Mouse (Mus musculus): ENCODE measurements around the gene Csrnp3. TPM values are rescaled to one million over a fixed set of nuclear protein-coding genes. Genes with fewer than 3 reads are reported as not detected.

Gene Csrnp3
- total RNA-seq, 2 experiments from 2014 or later = 72.7 to 82.4 TPM

DNA sequence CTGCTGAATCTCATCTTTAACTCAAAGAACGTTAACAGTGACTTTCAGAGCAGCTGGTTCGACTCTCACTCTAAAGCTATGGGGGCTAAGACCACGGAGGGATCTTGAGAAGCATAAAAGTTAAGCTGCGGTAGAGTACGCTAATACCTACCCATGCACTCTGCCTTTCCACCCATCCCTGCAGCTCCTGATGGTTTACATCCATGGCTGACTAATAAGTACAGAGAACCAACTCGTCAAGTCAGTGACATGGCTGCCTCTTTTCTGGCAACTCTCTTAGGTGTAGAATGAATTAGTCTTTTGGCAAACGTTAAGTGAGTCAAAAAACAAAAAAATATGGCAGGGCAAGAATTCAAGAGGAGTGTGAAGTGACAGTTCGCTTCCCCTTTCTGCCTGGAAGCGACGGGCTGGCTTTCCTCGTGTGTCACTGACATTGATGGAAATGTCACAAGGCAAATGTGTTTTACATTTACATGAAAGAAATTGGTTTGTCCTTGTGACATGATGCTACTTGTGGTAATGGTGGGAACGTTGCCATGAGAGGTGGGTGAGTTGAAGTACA lies 19.3 kb downstream of the Csrnp3 start:
- no peak for DNase-seq (ENCODE audit: extremely low spot score in 1 of 2, low spot score in 1 of 2)

DNA sequence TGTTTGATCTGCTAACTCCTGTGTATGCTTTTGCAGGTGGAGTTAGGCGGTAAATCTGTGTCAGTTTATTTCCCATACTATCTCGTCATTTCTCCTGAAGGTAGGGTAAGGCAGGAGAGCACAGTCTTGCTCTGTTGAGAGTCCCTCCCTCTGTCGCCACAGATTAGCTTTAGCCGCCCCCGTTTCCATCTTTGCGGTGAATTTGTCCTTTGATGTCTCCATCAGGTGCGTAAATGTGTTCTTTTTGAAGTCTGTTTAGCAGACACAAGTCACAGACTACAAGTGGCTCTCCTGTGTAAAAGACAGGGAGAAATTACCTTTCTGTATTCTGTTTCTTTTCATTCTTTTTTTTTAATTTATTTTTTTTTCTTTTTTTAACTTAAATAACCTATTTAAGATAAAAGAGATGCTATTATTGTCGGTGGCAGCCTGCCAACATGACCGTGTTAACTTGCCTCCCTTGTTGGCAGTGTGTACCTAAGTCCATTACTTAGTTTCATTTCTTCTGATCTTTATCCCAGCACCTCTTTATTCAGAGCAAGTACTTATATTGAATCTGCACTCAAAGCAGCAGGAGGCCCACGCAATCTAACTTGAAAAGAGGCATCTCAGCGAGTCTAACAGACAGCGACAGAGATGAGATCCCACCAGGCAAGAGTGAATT lies 25.5 kb downstream of the Csrnp3 start:
- no peak for DNase-seq (ENCODE audit: extremely low spot score in 1 of 2, low spot score in 1 of 2)

DNA sequence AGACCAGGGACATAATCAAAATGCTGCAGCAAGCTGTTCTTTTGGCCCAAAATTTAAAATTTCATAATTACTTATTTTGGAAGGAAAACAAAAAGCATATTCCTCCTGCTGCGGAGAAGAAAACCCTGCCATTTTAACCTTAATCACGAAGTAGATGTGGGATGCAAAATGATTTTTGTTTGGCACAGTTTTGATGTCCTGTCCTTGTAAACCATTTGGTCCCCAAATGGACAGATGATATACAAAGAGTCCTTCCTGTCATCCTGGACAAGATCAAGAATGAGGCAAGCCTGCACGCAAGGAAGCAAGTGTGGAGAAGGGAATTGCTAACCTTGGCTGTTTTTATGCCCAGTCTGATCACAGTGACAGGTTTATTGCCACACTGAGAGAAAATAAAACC lies 46.0 kb downstream of the Csrnp3 start:
- no peak for DNase-seq (ENCODE audit: extremely low spot score in 1 of 2, low spot score in 1 of 2)

DNA sequence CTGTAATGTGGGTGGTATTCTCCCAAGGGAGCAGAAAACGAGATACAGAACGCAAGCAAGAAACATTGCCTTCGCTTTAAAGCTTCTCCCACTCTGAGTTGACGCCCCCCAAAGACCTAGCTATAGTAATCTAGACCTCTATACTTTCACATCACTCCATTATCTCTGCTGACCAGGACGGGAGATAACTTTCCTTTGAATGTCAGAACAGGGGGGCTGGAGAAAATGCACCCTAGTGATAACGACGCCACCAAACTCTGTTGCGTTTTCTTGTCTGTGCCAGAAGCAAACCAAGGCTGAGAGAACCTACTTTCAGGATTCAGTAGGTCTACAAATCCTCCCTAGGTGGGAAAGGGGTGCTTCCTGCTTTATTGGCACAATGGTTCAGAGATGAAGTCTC lies 47.7 kb downstream of the Csrnp3 start:
- DNase-seq (ENCODE audit: extremely low spot score in 1 of 2, low spot score in 1 of 2) = no peak

DNA sequence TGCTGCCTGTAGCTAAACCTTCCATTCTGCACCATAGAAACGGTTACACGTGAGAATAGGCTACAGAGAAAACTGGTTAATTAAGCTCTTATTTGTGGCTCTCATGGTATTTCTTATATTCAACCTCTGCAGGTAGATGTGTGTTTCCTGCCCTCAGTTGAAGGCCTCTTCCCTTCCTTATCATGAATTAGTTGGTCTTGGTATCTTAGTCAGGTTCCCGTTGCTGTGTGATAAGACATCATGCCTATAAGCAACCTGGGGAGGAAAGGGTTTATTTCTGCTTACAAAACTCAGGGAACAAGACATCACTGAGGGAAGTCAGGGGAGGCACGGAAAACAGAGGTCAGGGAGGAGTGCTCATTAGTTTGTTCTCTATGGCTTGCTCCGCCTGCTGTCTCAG lies 48.7 kb downstream of the Csrnp3 start:
- DNase-seq (ENCODE audit: extremely low spot score in 1 of 2, low spot score in 1 of 2) = no peak

DNA sequence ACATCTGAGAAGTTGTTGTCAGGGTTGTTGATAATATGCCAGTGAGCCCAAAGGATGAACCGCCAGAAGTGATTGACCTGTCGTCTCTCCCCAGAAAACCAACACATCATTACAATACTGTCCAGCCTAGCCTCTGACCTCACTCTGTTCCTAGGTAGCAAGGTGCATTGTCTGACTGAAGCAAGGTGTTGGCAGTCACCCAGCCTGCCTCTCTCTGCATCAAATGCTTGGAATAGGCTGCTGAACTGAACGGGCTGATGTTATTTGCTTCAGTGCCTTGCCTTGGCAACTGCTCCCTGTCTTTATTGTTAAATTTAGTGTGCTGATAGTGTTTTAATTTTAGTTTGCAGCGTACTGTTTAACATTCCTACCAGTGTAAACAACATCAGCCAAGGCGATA lies 51.0 kb downstream of the Csrnp3 start:
- DNase-seq (ENCODE audit: extremely low spot score in 1 of 2, low spot score in 1 of 2) = no peak

DNA sequence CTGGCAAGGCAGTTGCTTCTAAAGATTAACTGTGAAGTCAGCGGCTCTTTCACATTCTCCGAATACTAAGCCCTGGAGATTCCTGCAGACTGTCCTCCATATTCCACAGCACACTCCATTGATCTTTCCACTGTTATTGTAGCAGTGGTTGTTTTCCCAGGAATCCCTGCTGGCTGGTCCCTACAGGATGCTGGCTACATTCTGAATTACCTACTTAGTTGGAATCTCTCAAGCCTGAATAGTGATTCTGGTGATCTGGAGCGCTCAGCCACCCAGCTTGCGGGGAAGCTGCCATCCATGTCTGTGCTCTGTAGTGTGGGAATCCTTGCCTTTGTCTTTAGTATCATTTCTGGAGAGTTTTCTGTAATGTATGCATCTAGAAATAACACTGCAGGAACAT lies 51.5 kb downstream of the Csrnp3 start:
- DNase-seq (ENCODE audit: extremely low spot score in 1 of 2, low spot score in 1 of 2) = no peak

DNA sequence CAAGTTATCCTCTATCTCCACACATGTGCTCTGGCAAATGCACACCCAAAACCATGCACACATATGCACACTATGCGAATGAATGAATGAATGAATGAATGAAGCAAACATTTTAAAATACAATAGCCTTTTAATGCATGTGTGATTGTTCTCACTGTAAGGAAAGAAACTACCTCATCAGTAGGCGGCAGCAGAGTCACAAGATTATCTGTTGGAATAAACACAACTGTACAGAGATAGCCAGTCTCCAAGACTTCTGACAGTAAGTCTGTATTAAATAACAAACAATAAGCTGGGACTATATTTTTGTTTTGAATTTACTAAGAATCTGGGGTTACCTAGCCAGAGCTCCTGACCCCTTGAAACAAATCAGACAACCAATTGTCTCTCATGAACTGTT lies 53.9 kb downstream of the Csrnp3 start:
- DNase-seq (ENCODE audit: extremely low spot score in 1 of 2, low spot score in 1 of 2) = no peak

DNA sequence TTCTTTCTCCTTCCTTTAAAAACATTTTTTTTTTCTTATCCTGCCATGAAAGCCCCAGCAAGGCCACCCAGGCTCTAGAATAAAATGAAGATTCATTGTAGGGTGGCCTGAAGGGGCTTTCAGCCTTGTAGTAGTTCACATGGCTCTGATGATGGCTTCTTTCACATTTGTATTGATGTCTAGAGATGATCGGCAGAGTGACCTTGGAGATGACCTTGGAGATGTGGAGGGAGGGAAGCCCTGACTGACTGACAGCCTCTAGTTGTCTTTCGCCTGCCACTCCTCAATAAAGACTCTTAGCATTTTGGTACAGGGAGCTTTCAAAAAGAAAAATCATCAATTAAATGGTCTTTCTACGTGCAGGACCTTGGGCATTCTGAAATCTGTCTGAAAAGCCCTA lies 63.0 kb downstream of the Csrnp3 start:
- DNase-seq (ENCODE audit: extremely low spot score in 1 of 2, low spot score in 1 of 2) = no peak

DNA sequence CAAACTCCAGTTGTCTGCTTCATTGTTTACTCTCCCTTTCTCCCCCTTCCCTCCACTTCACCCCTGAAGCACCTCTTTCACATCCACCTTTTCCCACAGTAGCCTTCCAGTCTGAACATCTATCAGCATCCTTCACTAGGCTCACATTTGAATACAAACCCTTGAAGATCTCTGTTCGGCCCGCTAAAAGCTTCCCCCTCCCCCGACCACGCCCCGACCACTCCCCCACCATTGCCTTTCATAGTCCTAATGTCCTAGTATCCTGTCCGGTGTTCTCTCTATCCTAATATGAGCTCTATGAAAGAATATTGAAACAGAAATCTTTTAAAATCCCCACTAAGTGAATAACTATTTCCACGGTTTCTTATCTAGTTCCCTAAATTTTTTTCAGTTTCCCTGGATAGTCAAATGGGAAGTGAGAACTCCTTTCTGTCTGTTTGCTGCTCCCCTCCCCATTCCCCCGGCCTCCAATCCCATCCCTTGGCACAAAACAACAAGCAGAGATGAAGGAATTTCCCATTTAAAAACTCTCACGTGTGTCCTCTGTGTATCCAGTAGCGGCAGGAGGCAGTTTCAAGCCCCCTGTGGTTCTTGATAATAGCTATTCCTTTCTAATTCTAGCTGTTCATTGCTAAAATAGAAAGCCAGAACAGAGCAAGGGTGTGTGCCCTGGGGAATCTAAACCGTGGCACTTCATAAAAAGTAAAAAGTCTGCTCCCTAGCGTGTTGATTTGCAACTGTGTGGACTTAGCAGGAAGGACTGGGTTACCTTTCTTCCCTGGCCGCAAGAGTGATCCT lies 64.4 kb downstream of the Csrnp3 start:
- no peak for DNase-seq (ENCODE audit: extremely low spot score in 1 of 2, low spot score in 1 of 2)

DNA sequence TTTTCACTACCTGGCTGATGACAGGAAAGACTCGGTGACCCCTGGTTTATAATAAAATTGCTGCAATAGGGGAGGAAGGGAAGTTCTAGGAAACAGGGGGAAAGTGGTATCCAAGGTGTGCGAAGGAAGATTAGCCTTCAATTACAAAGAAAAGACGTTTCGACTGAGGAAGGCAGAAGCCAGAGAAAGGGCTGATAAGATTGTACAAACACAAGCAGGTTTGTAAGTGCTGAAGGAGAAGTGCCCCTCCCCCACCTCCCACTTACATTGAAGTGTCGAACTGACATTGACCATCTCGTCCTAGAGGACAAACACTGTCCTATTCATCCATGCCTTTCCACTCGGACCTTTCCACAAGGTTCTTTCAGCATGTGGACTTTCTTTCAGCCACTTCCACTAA lies 70.4 kb downstream of the Csrnp3 start:
- DNase-seq (ENCODE audit: extremely low spot score in 1 of 2, low spot score in 1 of 2) = no peak

DNA sequence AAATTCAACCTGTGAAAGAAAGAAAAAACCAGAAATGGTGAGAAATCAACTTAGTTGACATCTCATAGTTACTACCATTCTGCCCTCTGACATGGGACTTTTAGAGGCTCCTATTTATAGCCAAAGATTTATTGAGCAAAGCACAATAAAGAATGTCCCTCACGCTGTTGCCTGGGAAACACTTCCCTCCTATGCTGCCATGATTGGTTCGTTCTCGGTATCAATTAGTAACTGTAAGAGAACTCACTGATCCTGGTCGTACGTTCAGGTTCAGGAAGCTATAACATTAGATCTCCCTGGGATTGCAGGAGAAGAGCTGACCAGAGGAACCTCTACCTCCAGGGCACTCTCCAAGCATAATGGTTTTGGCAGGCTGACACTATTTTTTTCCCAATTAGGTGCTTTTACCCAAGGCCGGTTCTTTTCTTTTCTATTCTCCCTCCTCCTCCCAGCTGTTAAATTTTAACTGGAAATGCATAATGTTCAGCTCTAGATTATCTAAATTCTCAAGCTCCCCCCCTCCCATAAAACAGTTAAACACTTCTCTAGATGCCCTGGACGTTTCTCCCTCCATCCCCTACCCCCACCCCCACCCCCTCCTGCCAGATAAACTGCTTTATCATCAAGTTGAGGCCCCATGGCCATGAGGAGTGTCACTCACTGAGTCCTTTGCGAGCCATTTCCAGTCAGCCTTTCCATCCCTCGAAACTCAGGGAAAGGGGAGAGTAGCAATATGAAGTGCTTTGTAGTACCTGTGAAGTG lies 75.3 kb downstream of the Csrnp3 start:
- DNase-seq (ENCODE audit: extremely low spot score in 1 of 2, low spot score in 1 of 2) = no peak

DNA sequence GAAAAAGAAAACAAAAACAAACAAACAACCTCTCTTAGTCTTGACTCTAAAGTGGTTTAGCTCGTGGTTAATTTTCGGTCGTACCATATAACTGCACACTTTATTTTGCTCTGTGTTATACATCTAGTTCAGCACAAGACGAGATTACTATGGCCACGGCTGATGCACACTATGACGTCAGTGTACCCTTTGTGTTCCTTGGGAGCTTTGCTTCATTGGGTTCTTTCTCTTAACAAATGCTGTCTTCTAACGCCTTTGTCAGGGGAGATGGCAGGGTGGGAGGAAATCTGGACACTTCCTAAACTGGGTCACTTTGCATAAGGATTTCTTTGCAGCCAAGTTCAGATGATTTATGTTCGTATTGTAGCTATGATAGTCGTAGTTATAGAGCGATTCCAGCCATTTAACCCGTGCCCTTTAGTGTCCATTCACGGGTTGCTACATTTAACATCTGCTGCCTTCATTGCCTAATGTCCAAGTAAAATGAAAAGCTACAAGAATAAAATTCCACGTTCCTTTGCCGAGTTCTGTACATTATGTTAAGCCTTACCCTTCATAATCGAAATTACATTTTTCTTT lies 79.9 kb downstream of the Csrnp3 start:
- no peak for DNase-seq (ENCODE audit: extremely low spot score in 1 of 2, low spot score in 1 of 2)

DNA sequence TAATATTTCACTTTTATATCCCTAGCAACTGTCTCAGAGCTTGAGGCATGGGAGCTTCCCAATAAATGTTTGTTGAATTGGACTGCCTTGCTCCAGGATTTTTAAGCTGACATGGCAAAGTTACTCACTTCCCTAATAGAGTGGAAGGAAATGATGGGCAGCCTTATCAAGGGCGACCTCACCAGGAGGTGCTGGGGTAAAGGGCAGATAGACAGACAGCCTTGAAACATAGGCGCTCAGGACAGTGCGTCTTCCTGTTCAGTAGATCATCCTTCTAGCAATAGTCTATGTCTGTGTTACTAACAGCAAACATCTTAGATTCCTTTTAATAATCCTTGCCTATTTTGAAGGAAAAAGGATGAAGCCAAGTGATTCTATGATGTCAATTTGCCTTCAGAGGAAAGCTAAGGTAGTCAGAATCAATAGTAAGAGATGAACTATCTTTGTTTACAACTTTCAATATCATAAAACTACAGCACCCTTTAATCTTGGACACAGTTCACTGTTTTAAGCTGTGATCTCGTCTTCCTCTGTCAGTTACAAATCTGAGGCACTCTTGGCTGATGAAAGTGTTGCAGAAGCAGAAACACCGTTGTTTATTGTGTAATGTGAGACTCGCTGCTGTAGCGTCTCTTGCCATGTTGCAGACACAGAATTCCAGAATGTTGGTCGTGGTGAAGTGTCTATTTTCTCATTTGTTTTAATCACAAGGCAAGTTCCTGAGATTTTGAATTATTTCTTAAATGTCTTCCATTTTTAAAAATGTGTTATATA lies 81.6 kb downstream of the Csrnp3 start:
- DNase-seq (ENCODE audit: extremely low spot score in 1 of 2, low spot score in 1 of 2) = no peak

DNA sequence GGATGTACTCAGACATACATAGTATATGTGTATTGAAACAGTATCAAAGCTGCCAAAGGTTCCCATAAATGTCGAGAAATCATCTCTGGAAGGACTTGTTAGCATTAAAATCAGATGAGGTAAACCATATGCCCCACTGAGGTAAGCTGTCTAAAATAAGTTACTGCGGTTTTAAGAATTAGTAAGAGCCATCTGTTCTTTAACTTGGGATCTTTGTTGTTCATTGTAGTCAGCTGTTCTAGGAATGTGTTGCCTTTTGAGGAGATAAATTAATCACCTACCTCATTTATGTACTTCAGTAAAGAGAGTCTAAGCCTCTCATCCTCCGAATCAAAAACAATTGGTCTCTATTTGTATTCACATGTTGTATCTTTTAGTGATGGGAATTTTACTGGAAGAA lies 83.7 kb downstream of the Csrnp3 start:
- DNase-seq (ENCODE audit: extremely low spot score in 1 of 2, low spot score in 1 of 2) = no peak

DNA sequence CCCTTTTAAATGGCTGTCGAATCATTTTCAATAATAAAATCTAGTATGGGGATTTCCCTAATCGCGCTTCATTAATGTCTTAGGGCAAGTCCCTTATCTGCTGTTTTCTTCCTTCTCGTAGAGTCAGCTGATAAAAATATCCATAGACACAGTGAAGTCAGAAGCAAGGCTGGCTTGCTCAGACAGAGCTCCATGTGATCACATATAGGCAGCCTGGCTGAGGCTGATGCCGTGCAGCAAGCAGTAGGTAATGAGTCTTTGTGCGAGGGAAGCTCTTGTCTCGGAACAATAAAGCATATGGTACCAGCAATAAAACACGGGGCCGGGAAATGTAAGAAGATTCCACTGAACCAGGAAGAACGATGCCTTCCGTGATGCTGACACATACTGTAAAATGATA lies 84.4 kb downstream of the Csrnp3 start:
- peak in 1 of 2 experiments; percentile 33 for DNase-seq (ENCODE audit: extremely low spot score in 1 of 2, low spot score in 1 of 2)

DNA sequence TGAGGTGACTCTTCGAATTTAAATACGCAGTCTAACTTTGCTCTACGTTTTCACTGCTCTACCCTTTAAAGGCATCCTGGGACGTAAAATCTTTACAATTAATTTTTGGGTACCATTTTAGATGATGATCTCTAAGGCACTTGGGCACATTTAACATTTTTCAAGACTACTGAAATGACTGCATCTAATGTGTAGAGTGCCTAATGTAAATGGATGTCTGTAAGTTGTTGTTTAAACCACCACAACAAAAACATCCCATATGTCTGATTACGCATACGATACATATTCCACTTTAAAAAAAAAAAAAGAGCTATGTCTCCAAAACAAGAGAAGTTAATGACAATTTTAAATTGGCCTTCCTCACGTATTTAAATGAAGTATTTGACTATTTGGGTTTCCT lies 85.7 kb downstream of the Csrnp3 start:
- DNase-seq (ENCODE audit: extremely low spot score in 1 of 2, low spot score in 1 of 2) = no peak

DNA sequence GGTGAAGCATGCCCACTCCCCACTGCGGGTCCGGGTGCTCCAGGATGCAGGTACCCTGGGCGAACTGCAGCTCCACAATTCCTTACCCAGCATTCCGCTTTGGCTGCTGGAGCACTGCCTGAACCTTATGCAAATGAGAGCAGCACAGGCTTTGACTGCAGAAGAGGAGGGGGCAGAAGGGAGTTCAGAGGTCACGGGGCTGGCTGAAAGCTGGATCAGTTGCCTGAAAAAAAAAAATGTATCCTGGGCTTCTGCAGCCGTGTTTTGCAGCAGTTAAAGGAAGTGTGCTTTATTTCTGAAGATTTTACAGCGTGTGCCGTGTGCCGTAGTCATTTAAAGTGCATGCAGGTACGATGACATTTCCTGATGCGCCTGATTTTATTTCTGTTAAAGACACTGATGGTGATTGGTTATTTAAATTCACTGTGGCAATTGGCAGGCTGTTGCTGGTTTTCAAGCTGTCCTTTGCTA lies 86.3 kb downstream of the Csrnp3 start:
- peak; percentile 45 to 62 for DNase-seq (ENCODE audit: extremely low spot score in 1 of 2, low spot score in 1 of 2)

DNA sequence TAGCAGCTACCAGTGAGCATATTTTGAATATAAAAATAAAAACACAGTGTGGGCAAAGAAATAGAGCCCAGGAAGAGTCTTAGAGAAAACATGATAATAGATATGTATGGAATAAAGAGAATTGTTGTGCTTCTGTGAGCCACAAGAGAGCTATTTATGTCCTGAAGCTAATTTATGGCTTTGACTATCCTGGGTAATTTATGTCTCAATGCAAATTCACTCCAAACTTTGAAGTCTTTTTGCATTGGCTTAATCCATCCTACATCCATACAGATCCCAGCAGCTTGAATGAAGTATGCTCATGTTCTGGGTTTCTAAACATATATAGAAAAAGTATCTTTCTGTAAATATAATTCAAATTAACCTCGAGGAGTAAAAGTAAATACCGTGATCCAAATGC lies 88.5 kb downstream of the Csrnp3 start:
- DNase-seq (ENCODE audit: extremely low spot score in 1 of 2, low spot score in 1 of 2) = no peak

DNA sequence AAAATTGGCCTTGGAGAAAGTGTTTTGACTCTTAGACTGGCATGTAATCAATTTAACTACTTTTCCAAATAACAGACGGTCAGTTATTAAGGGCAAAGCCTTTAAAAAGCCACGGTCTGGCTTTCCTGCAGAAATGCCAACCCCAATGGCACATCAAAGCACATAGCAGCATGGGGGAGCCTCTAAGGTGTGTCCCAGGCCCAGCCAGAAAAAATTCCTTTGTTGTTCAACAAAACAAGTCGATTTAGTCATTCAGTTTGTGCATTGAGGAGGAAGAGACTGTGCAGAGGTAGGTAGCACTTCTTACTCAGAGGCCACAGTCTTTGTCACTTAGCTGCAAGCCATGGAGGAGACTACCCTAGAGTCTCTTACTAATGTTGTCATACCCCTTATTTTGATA lies 93.3 kb downstream of the Csrnp3 start:
- no peak for DNase-seq (ENCODE audit: extremely low spot score in 1 of 2, low spot score in 1 of 2)
